Mouse (Mus musculus): ENCODE data around the gene Prdm2.

Gene Prdm2

GRCm38 (mm10) chr4:143147666-143148065 is 65.1 kb downstream of the Prdm2 start:
- DNase-seq: no peak

GRCm38 (mm10) chr4:143143615-143144014 is 69.2 kb downstream of the Prdm2 start:
- no peak for DNase-seq

GRCm38 (mm10) chr4:143141645-143142259 is 71.0 kb downstream of the Prdm2 start:
- no peak for DNase-seq

GRCm38 (mm10) chr4:143140940-143141339 is 71.9 kb downstream of the Prdm2 start:
- DNase-seq: no peak

- no peak for DNase-seq
Observed at GRCm38 (mm10) chr4:143132433-143132832, 80.4 kb downstream of the Prdm2 start.

GRCm38 (mm10) chr4:143130441-143130840 is 82.4 kb downstream of the Prdm2 start:
- DNase-seq: no peak

GRCm38 (mm10) chr4:143129261-143129760 is 83.5 kb downstream of the Prdm2 start:
- no peak for DNase-seq

- DNase-seq: no peak
Observed at GRCm38 (mm10) chr4:143127171-143127570, 85.6 kb downstream of the Prdm2 start.

- no peak for DNase-seq
Observed at GRCm38 (mm10) chr4:143126476-143126875, 86.3 kb downstream of the Prdm2 start.

- DNase-seq: no peak
Observed at GRCm38 (mm10) chr4:143125290-143125689, 87.5 kb downstream of the Prdm2 start.

- no peak for DNase-seq
Observed at GRCm38 (mm10) chr4:143123043-143123442, 89.8 kb downstream of the Prdm2 start.

- no peak for DNase-seq
Observed at GRCm38 (mm10) chr4:143121174-143121573, 91.6 kb downstream of the Prdm2 start.

GRCm38 (mm10) chr4:143120008-143120407 is 92.8 kb downstream of the Prdm2 start:
- DNase-seq: no peak

- DNase-seq: no peak
Observed at GRCm38 (mm10) chr4:143118843-143119242, 94.0 kb downstream of the Prdm2 start.

- no peak for DNase-seq
Observed at GRCm38 (mm10) chr4:143115851-143116250, 96.9 kb downstream of the Prdm2 start.

- no peak for DNase-seq
Observed at GRCm38 (mm10) chr4:143114232-143114979, 98.4 kb downstream of the Prdm2 start.

GRCm38 (mm10) chr4:143112985-143113384 is 99.8 kb downstream of the Prdm2 start:
- peak; percentile 26 to 32 for DNase-seq

GRCm38 (mm10) chr4:143112439-143112838 is 100.4 kb downstream of the Prdm2 start:
- DNase-seq: no peak

- DNase-seq: no peak
Observed at GRCm38 (mm10) chr4:143111872-143112271, 100.9 kb downstream of the Prdm2 start.

GRCm38 (mm10) chr4:143108552-143108951 is 104.2 kb downstream of the Prdm2 start:
- DNase-seq: no peak

- no peak for DNase-seq
Observed at GRCm38 (mm10) chr4:143106971-143107370, 105.8 kb downstream of the Prdm2 start.

- no peak for DNase-seq
Observed at GRCm38 (mm10) chr4:143106566-143106965, 106.2 kb downstream of the Prdm2 start.

GRCm38 (mm10) chr4:143104739-143105138 is 108.1 kb downstream of the Prdm2 start:
- DNase-seq: no peak

GRCm38 (mm10) chr4:143103811-143104210 is 109.0 kb downstream of the Prdm2 start:
- DNase-seq: no peak

Data from thymus, adult 18-20 months (tissue).